Mouse (Mus musculus) cerebellum, adult 2 months (tissue): ENCODE results near the gene Grap. TPM values are rescaled to one million over a fixed set of nuclear protein-coding genes. Genes with fewer than 3 reads are reported as not detected.
A peak's percentile ranks its signal among the peaks of the same experiment; 100 is the strongest.

Experiments
- DNase-seq, 2 experiments: peaks; one replicate each; pipeline ENCODE4 v3.0.0; 2021
- H3K27ac ChIP-seq: fragments of 200-500 bp; 2 replicates; pipeline ENCODE4 v1.5.1; 2012; ENCODE audit warnings: low read length, control low read depth, inconsistent platforms; ENCODE audit not compliant: insufficient read depth
- H3K27me3 ChIP-seq: fragments of 200-500 bp; 2 replicates; pipeline ENCODE4 v1.6.1; 2012; ENCODE audit warnings: inconsistent platforms, mild to moderate bottlenecking, low read length, moderate library complexity; ENCODE audit not compliant: control insufficient read depth, insufficient read depth
- H3K4me1 ChIP-seq: fragments of 200-500 bp; 2 replicates; pipeline ENCODE4 v1.6.1; 2011; ENCODE audit warnings: low read length; ENCODE audit not compliant: control insufficient read depth, insufficient read depth
- H3K4me3 ChIP-seq: fragments of 200-500 bp; replicated peaks from 2 replicates; pipeline ENCODE3; 2011; ENCODE audit warnings: mild to moderate bottlenecking, low read depth, low read length, control low read depth; ENCODE audit not compliant: insufficient read depth
- CTCF ChIP-seq: fragments of 200-500 bp; IDR thresholded peaks from 2 replicates; pipeline ENCODE4 v1.5.1; 2011; ENCODE audit warnings: low read depth, mild to moderate bottlenecking, control low read depth, low read length, moderate library complexity, borderline replicate concordance; ENCODE audit not compliant: insufficient read depth
- POLR2A ChIP-seq: fragments of 200-500 bp; IDR thresholded peaks from 2 replicates; pipeline ENCODE4 v1.6.1; 2011; ENCODE audit warnings: low read length, control low read depth, borderline replicate concordance; ENCODE audit not compliant: insufficient read depth
- WGBS: fragments of 180-500 bp; shearing (Covaris S2); methylation state at CpG from one replicate; pipeline ENCODE4 v1.1.7; 2018; 5-methylcytosine and 5-hydroxymethylcytosine counted together
- polyA plus RNA-seq: library from polyadenylated mRNA; depleted of rRNA; stranded (reverse); fragments of >200 nt; gene quantifications from 2 replicates; pipeline ENCODE4 v1.2.3, GENCODE M21; 2012; rRNA removed

Grap gene
- polyA plus RNA-seq = 4.9 and 5.4 TPM in 2 replicates

GRCm38 (mm10) chr11:61652686-61653447 is at the start of gene Grap:
Gene Grap (plus strand): TSS chr11:61653265.
- H3K4me3 ChIP-seq = no peak within 1 kb of the TSS
- WGBS = 73% methylated on average over 10 of the region's 10 CpGs
- H3K4me1 ChIP-seq = peaks cover 11% of the 10 kb centered on the region
- H3K27me3 ChIP-seq = no peaks in the 10 kb centered on the region
- TF ChIP-seq CTCF = no peak
- TF ChIP-seq POLR2A = no peak
- DNase-seq = no peak
- H3K27ac ChIP-seq = no peak within 1 kb of the TSS

DNA sequence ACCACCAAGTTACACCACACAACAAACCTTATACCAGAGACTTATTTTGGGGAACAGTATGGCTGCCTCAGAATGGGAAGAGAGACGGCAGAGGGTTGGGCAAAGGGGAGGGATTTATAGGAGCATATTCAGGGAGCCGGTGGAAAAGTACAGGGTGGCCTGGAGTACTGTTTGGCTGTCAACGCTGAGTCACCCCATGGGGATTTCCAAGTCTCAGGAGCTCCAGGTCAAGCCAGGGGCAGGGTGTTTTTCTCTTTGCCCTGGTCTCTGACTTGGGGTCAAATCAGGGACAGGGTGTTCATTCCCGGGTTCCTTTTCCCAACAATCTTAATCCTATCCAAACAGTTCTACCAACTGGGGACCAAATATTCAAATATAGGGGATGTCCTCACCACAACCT is 45.0 kb upstream of the Grap start:
- DNase-seq = no peak
- Histone ChIP-seq H3K27me3 (no peaks in the 10 kb centered on the region), H3K4me3 (no peak overlapping the region), H3K4me1 (no peaks in the 10 kb centered on the region), H3K27ac (no peak overlapping the region)
- TF ChIP-seq POLR2A (no peak), CTCF (no peak)
- 86% methylated on average over 4 of the region's 4 CpGs for WGBS

DNA sequence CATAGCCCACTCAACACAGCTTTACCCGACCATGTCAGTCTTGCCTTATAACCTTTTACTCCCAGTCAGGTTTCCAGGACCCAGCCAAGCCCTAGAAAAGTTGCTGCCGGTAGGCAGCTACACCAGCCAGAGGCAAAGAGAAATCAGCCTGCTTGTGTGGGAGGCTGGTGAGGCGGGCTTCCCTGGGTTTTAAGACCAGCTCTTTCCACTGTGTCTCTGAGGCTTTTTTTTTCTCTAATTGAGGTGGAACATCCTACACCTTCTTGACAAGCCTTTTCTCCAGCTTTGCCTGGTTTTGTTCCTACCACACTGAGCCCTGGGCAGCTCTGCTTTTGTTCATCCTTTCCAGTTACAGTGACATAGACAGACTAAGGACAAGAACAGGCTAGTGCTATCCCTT is 41.9 kb upstream of the Grap start:
- Histone ChIP-seq H3K4me1 (no peaks in the 10 kb centered on the region), H3K4me3 (no peak overlapping the region), H3K27me3 (no peaks in the 10 kb centered on the region), H3K27ac (no peak overlapping the region)
- no peak for DNase-seq
- 85% methylated on average over 3 of the region's 3 CpGs for WGBS
- TF ChIP-seq POLR2A = no peak
- TF ChIP-seq CTCF = no peak

- H3K27me3 ChIP-seq = no peaks in the 10 kb centered on the region
- no peak overlapping the region for H3K4me3 ChIP-seq
- H3K27ac ChIP-seq = no peak overlapping the region
- TF ChIP-seq POLR2A (no peak), CTCF (no peak)
- H3K4me1 ChIP-seq = no peaks in the 10 kb centered on the region
- no peak for DNase-seq
- WGBS = 61% methylated on average over 4 of the region's 4 CpGs
Measured at GRCm38 (mm10) chr11:61612116-61612635, 40.9 kb upstream of the Grap start.

DNA sequence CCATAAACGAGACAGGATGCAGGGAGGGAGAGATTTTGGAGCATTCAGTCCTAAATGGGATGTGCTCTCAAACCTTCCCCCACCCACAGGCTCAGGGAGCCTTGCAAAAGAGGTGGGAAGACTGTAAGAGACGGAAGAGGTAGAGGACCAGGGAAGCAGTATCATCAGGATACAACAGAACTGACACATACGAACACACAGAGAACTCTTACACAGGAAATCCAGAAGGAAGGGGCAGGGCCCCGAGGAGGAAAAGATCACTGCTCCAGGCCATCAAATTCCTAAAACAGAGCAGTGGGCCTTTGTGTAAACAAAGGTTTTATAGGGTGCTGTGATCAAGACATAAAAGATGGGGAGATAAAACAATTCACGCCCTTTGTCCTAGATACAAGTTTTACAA is 38.7 kb upstream of the Grap start:
- DNase-seq = no peak
- Histone ChIP-seq H3K27ac (no peak overlapping the region), H3K4me1 (no peaks in the 10 kb centered on the region; the same call in 1 of the 2 replicates), H3K27me3 (no peaks in the 10 kb centered on the region), H3K4me3 (no peak overlapping the region)
- 83% methylated on average over 5 of the region's 5 CpGs for WGBS
- no peak for TF ChIP-seq POLR2A
- no peak for TF ChIP-seq CTCF

- DNase-seq = peak; percentile 19 to 43
- TF ChIP-seq POLR2A (no peak), CTCF (no peak)
- Histone ChIP-seq H3K27me3 (no peaks in the 10 kb centered on the region), H3K4me3 (peak overlapping the region; percentile 46), H3K27ac (no peak overlapping the region), H3K4me1 (no peaks in the 10 kb centered on the region; the same call in 1 of the 2 replicates)
- 20% methylated on average over 20 of the region's 22 CpGs for WGBS
Measured at GRCm38 (mm10) chr11:61615686-61616522, 37.2 kb upstream of the Grap start.

GRCm38 (mm10) chr11:61616523-61617292 is 36.4 kb upstream of the Grap start:
- no peak overlapping the region for H3K4me3 ChIP-seq
- DNase-seq = no peak
- no peaks in the 10 kb centered on the region for H3K27me3 ChIP-seq
- no peak overlapping the region for H3K27ac ChIP-seq
- TF ChIP-seq POLR2A (no peak), CTCF (no peak)
- no peaks in the 10 kb centered on the region; the same call in 1 of the 2 replicates for H3K4me1 ChIP-seq
- WGBS = 77% methylated on average over 9 of the region's 9 CpGs
